Mouse (Mus musculus): ENCODE measurements around the gene 4933430I17Rik.
"Not testable (repeated sequence)": the region's sequence is repeated elsewhere in the genome, so short reads cannot be mapped to it uniquely, and the experiment has no call there.

Gene 4933430I17Rik

DNA sequence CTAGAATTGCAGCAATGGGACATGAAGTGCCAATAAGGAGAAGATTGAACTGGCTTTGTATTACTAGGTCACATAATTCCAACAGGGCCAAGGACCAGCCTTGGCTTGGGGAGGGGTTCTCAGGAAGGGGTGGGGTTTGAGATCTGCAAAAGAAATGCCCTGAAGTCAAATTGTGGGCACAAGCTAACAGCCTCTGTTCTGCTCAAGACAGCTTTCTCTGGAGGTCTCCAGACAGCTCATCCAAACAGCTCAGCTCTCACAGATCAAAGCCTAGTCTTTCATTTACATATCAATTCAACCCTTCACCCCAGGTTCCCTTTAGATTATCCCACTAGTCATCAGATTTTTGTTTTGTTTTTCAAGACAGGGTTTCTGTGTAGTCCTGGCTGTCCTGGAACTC, 19.6 kb downstream of the 4933430I17Rik start:
- no peak for DNase-seq (ENCODE audit: low spot score)

DNA sequence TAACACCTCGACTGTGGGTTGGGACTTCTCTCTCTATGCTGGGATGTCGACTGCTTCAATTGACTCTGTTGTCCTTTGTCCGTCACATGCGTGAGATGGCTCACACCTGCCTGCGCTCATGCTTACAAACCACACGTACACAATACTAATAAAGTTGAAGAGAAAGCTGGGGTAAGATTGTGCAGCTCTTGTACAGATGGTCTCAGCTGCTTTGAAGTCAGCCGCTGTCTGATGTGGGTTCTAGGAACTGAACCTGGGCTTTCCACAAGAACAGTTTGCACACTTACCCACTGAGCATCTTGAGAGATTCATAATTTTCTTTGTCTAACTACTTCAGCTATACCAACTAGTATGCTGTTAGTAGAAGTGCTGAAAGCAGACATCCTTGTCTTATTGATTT, 26.8 kb downstream of the 4933430I17Rik start:
- no peak for DNase-seq (ENCODE audit: low spot score)

DNA sequence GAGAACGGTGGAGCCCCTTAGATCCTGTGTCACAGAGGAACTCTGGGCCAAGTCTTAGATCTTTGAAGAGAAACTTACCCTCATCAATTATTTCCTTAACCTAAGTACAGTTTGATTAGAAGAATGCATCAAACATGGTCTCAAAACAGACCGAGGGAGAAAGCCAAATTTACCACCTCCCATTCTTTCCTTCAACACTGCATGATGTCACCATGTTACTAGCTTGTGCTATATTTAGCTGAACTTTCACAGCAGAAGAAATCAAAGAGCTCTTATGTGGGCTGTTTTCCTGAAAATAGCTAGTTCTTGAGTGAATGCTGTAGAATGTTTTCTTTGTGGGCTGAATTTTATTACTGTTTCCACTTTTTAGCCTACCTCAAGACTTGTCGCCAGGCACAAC, 32.3 kb downstream of the 4933430I17Rik start:
- DNase-seq (ENCODE audit: low spot score): no peak

DNA sequence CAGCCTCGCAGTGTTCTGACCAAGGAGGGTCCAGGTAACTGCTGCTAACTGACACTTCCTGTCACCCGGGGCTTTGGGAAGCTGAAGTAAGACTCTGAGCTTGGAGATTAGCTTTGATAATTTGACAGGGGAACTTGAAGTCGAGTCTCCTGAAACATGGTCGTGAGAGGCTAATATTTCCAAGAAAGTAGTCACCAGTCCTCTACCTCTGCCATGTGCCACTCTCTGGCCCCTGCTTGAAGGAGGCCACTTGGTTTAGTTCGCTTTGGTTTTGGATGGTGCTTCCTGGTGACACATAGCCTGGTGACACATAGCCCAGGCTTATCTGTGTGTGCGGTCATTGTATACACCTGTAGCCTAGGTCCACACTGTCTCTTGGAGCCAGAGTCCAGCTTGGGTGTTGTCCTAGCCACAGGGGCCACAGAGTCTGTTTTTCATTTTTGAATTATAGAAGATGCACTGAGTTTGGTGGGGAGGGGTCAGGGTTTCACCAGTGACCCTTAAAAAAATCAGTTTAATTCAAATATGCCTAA, 34.7 kb downstream of the 4933430I17Rik start, which contains the start of gene Rgs3:
Rgs3 (plus strand) TSS at position 51 of the 533 bp plus-strand sequence.
- DNase-seq (ENCODE audit: low spot score): no peak

DNA sequence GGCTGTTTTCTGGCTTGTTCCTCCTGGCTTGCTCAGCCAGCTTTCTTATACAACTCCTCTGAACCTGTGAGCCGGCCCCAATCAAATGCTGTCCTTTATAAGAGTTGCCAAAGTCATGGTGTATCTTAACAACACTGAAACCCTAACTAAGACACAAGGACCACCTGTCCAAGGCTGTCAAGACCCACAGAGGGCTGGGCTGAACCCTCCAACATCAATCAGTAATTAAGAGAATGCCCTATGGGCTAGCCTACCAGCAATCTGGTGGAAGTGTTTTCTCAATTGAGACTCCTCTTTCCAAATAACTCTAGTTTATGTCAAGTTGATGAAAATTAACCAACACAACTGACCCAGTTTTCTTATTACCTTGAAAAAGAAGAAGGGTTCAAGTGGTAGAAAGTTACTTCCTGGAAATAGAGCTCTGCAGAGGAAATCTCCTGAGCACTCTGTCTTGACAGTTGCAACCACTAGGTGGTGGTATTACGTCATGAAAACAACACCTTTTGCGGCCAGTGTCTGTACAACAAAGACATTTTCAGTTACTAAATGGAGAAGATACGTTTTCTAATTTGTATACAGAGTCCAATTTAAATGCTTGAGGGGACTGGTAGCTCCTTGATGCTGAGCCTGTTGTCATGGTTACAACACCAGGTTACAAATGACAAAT, 35.9 kb downstream of the 4933430I17Rik start:
- DNase-seq (ENCODE audit: low spot score): peak; percentile 54

DNA sequence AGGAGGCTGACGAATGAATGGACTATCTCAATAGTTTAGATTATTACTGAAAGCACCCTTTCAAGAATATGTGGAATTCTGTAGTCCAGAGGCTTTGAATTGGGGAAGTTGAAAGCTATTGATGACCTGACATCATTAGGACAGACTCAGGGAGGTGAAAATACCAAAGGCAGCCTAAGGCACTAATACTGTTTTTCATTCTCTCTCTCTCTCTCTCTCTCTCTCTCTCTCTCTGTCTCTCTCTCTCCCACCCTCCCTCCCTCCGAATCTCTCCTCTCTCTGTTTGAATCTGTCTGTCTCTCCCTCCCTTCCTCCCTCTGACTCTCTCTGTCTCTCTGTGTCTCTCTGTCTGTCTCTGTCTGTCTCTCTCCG, 36.4 kb downstream of the 4933430I17Rik start:
- no peak for DNase-seq (ENCODE audit: low spot score)

DNA sequence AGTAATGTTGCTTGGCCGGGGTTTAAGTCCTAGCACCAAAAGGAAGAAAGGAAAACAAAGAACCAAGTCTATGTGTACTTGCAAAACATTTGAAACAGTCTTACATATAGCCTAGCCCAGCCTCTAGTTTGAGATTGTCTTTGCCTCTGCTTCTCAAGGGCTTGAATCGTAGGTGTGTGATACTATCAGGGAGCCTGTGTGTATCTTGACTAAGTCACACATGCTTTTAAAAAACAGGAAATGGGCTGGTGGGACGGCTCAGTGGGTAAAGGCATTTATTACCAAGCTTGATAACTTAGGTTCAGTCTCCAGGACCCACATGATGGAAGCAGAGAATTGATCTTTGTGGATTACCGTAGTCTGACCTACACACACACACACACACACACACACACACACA, 36.8 kb downstream of the 4933430I17Rik start:
- DNase-seq (ENCODE audit: low spot score): no peak

DNA sequence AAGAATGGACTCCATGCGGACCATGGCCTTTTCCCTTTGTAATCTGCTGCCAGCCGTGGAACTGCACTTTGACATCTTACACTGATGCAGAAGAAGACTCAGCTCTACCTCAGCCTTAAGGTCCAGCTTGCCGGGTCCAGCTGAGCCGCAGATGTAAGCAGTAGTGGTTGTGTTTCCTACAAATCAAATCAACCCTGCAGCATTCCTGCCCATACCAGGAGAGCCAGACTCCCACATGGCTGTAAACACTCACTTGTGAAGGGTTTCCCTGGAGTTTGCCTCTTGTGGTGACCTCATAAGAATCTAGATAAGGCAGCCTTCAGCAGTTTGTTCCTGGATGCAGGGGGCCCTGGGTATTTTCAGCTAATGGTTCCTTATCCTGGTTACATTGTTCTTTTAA, 41.4 kb downstream of the 4933430I17Rik start:
- DNase-seq (ENCODE audit: low spot score): no peak

DNA sequence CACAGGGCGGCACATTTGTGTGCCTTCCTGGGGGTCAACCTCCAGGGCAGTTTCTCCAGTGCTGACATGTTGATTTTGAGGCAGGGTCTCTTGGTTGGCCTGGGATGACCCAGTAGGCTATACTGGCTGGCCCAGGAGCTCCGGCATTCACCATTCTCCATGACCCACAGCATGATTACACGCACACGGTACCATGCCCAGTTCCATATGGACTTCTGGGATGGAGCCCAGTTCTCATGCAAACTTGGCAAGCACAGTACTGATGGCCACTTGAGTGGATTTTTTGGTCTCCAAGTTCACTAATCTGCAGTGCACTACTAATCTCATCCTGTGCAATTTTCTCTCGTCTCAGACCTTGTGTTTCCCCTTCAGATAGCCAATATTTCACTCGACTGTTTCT, 42.5 kb downstream of the 4933430I17Rik start:
- no peak for DNase-seq (ENCODE audit: low spot score)

DNA sequence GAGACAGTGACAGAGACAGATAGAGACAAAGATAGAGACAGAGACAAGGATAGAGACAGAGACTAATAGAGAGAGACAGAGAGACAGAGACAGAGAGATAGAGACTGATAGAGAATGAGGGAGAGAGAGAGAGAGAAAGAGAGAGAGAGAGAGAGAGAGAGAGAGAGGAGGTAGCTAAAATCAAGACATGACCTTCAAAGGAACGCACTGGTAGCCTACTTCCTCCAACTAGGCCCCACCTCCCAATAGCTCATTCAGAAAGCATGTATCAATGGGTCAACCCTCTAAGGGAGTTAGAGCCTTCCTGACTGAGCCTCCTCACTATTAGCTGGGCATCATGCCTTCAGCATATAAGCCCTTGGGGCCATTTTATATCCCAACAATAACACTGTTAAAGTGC, 43.2 kb downstream of the 4933430I17Rik start:
- no peak for DNase-seq (ENCODE audit: low spot score)

DNA sequence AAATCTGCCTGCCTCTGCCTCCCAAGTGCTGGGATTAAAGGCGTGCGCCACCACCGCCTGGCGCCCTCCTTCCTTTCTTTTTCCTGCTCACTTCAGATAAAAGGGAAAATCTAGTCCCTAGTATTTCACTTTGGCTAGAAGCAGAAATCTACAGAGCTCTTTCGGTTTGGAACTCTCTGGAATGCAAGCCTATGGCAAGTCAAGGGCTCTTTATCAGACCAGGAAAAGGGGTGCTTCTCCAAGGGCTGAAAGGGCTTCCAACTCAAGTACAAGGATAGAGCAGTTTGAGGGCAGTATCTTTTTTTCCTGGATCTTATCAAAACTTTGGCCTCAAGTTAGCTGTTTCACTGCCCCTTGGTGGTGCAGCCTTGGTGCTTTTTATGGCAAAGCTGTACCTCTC, 44.4 kb downstream of the 4933430I17Rik start:
- no peak for DNase-seq (ENCODE audit: low spot score)

DNA sequence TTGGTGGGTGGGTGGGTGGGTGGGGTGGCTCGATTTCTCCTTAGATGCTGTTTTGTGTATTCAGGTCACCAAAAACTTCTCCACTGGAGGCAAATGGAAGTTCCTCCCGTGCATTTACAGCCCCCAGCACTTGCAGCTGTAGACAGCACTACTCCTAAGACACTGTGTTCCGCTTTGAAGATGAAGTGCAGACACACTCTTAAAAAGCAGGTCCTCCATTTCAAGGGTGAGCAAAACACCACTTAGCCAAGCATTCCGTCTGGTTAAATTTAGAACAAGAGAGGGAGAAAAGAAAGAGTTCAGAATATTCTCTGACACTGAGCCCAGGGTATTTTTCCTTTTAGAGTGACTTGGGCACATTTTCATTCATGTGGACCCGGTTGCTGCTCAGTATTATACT, 44.9 kb downstream of the 4933430I17Rik start:
- DNase-seq (ENCODE audit: low spot score): no peak

DNA sequence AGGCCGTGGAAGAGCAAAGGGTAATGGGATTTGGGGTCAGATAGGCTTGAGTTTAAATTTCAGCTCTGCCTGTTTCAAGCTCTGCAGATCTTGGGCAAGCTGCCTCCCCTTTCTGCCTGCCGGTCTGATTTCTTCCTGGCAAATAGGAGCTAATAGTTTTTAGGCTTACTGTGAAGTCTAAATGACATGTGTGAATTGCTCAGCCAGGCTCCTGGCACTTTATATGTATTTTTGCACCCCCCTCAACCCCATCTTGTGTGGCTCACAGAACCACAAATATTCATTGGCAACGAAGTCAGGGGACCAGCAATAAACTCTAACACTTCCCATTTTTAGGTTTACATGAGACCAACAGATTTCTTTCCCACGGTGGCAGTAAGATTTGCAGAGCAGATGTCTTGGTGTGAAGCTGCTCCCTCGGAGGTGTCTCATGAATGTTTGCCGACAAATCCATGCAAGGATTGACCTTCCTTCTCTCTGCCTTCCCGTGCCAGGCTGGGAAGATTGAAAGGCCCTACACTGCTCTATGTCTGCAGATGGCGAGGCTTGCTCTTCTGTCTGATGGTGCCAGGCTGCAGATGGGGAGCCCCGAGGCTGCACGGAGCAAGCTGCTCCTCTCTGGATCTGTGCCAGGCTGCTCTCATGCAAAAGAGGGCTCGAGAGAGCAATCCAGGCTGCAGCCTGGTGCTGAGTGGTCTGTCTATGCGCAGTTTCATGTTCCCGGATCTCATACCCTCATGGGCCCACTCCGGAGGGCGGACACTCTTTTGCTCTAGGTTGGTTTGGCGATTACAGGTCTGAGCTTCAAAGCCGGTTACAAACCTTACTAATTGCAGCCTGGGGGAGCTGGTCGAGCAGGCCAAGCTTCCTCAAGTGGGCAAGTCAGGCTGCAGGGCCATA, 57.4 kb downstream of the 4933430I17Rik start:
- no peak for DNase-seq (ENCODE audit: low spot score)

DNA sequence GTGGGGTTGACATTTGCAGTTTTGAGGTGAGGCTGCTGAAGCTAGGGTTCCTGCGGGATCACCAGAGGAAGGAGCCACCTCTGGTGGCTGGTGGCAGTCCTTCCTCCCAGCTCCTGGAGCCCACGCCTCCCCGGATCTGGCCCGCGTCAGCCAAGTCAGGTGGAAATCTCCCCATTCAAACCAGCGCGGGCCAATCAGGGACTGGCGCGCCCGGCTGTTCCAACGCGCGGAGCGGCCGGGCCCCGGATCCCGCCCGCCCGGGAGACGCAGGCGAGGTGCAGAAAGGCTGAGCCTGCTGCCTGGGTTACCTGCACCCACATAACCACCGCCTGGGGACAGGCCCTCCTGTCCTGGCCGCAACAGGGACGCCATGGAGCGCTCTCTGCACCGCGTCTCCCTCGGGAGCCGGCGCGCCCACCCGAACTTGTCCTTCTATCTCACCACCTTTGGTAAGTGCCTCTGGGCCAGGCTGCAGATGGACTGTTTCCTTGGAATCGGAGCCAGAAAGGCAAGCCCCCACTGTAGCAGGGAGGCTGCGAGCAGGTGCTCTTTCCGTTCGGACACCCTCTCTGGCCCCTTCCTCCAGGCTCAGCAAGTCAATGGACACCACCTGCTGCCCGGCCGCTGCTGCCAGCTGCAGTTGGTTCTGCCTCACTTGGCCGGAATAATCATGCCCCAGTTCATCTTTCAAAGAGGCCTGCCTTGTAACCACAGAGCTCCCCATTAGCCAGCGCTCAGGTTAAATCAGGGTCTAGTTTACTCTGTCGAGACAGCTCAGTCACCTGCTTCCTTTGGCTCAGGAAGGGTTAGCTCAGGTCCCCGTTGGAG, 58.3 kb downstream of the 4933430I17Rik start:
- peak; percentile 31 for DNase-seq (ENCODE audit: low spot score)

DNA sequence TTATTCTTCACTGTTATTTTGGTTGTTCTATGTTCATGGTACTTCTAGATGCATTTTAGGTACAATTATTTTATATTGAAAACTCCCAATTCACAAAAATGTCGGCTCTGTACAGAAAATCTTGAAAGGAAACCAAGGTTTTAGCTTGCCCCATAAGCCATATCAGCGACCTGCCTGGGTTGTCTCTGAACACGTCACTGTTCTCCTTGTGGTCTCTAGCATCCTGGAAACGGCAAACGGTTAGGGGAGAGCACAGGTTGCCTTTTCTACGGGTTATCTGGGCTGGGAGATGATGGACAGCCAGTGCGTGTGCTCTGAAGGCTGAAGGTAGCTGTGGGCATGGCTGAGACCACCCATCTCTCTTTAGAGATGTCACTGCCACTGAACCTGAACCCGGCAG, 61.9 kb downstream of the 4933430I17Rik start:
- DNase-seq (ENCODE audit: low spot score): no peak

DNA sequence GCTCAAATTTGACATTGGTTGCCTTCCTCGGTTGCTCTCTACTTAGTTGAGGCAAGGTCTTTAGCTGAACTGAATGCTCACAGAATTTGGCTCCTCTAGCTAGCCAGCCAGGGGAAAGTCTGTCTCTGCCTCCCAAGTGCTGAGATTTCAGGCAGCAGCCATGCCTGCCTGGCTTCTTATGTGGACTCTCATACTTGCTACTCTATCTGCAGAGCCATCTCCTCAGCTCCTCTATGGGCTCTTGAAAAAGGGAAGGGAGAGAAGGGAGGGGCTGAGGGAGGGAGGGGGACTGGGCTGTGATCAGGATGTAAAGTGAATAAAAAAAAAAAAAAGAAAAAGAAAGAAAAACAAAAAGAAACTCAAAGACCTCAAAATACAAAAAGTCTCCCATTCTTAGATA, 65.7 kb downstream of the 4933430I17Rik start:
- no peak for DNase-seq (ENCODE audit: low spot score)

DNA sequence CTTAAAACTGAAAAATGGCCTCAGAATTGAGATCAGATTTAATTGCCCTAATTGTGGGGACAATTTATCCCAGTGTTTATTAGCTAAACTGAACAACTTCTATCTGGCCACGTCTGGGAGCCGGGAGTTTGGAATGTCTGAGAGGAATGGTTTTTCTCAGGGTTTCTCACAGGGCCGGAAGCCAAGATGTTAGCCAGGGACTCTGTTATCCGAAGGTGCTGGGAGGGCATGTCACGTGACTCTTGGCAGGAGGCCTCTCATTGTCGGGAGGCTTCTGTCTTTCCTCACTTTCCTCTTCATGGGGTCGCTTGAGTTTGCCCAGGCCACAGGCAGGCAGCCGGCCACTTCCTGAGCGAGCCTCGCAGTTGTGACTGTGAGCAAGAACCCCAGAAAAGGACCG, 66.2 kb downstream of the 4933430I17Rik start:
- no peak for DNase-seq (ENCODE audit: low spot score)

DNA sequence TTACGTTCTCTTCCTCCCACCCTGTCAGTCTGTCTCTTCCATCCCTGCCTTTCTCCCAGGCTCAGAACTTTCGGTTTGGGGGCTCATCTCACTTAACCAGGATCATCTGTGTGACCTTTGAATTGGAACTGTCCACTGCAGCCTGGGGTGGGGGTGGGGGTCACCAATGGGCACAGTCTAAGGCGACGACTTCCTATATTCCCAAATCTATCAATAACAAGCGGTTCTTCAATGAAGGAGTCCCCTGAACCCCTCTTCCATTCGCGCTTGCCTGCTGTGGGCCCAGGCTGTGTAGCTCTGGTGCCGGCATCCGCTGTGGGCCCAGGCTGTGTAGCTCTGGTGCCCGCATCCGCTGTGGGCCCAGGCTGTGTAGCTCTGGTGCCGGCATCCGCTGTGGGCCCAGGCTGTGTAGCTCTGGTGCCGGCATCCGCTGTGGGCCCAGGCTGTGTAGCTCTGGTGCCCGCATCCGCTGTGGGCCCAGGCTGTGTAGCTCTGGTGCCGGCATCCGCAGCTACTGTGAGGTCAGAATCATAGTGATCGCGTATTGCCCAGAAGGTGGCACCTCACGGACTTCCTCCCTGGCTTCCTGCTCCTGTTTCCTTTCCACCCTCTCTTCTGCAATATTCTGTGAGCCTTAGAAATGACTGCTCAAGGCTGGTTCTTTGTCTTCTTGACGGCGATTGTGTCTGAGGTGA, 68.5 kb downstream of the 4933430I17Rik start:
- not testable (repeated sequence) for DNase-seq (ENCODE audit: low spot score)

DNA sequence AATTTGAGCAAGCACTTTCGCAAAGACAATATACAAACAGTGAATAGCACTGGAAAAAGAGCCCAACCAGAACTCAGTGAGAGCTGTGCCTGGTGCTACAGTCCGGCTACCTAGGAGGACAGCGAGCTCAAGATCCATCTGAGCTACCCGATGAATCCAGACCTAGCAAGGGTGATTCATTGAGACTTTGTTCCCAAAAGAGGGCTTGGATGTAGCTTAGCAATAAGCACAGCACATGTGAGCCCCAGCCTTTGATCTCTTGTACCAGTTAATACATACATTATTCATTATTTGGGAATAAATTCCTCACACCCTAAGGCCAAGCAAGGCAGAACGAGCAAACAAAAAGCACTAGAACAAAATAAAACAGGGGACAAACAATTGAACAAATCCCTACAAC, 69.3 kb downstream of the 4933430I17Rik start:
- DNase-seq (ENCODE audit: low spot score): no peak

DNA sequence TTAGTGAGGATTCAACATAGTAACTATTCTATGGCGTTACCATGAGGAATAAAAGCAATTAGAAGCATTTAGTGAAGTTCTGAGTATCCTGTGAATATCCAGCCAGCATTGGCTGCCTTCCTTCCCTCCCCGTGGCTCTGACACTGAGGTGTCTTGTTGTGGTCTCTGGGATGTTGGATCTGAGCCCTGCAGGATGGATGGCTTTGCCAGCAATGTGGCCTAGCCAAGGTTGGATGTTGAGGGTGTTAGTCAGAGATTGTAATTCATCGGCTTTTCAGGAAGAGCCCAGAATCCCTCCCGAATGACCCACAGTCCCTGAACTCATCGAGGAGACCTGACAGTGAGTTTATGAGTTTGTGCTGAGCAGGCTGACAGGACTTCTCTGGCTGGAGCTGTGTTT, 70.9 kb downstream of the 4933430I17Rik start:
- no peak for DNase-seq (ENCODE audit: low spot score)
